Mouse (Mus musculus) hindbrain, postnatal 0 days (tissue): ENCODE measurements around the gene Ccdc85c. TPM values are rescaled to one million over a fixed set of nuclear protein-coding genes. Genes with fewer than 3 reads are reported as not detected.

ENCODE experiments used
- ATAC-seq: fragments of 200-750 bp; cut with Nextera tagmentation; 2 replicates; pipeline ENCODE4 v1.8.0; 2017; ENCODE audit warnings: mild to moderate bottlenecking, moderate TSS enrichment, moderate library complexity
- DNase-seq: peaks from one replicate; pipeline ENCODE4 v3.0.0-alpha.2; 2015; ENCODE audit warnings: low spot score
- H3K27ac ChIP-seq: fragments of 300-500 bp; sonication (generic); 2 replicates; pipeline ENCODE4 v1.5.1; 2014; ENCODE audit warnings: mild to moderate bottlenecking
- H3K27me3 ChIP-seq: fragments of 300-500 bp; sonication (generic); 2 replicates; pipeline ENCODE4 v1.6.1; 2014; ENCODE audit warnings: low read length, mixed read lengths; ENCODE audit not compliant: insufficient read depth
- H3K36me3 ChIP-seq: fragments of 300-500 bp; sonication (generic); 2 replicates; pipeline ENCODE4 v1.6.1; 2014; ENCODE audit warnings: low read length, mixed read lengths; ENCODE audit not compliant: insufficient read depth
- H3K4me1 ChIP-seq: fragments of 300-500 bp; sonication (generic); 2 replicates; pipeline ENCODE4 v1.6.1; 2014; ENCODE audit warnings: antibody characterized with exemption, low read length, mixed read lengths; ENCODE audit not compliant: insufficient read depth
- H3K4me2 ChIP-seq: fragments of 300-500 bp; sonication (generic); 2 replicates; pipeline ENCODE4 v1.6.1; 2014; ENCODE audit warnings: low read depth, mild to moderate bottlenecking, low read length, moderate library complexity, mixed read lengths
- H3K4me3 ChIP-seq: fragments of 300-500 bp; sonication (generic); 2 replicates; pipeline ENCODE4 v1.5.1; 2014; ENCODE audit warnings: low read length
- H3K9ac ChIP-seq: fragments of 300-500 bp; sonication (generic); replicated peaks from 2 replicates; pipeline ENCODE4 v1.6.1; 2014; ENCODE audit warnings: mild to moderate bottlenecking, low read length, moderate library complexity, mixed read lengths
- H3K9me3 ChIP-seq: fragments of 300-500 bp; sonication (generic); 2 replicates; pipeline ENCODE4 v1.6.1; 2016; ENCODE audit warnings: low read length, mixed read lengths
- CTCF ChIP-seq: IDR thresholded peaks from 2 replicates; pipeline ENCODE4 v1.5.1; 2016; ENCODE audit warnings: antibody characterized with exemption, control low read depth, low read depth
- WGBS: fragments of 180-500 bp; shearing (Covaris S2); extraction: QIAGEN DNeasy Blood & Tissue Kit; methylation state at CpG from one replicate; pipeline ENCODE4 v1.1.7; 2014; 5-methylcytosine and 5-hydroxymethylcytosine counted together
- polyA plus RNA-seq: library from polyadenylated mRNA; unstranded; fragments of >200 nt; fragmentation: Nextera tagmentation; extraction: Ambion mirVana; gene quantifications from 2 replicates; pipeline ENCODE4 v1.2.1, GENCODE M21; 2015
- total RNA-seq: library from RNA; depleted of rRNA; stranded (reverse); fragments of >200 nt; gene quantifications from 2 replicates; pipeline ENCODE4 v1.2.3, GENCODE M21; 2014

Ccdc85c gene
- total and polyA plus RNA-seq, 2 experiments from 2014 or later = 17.0 to 94.7 TPM

DNA sequence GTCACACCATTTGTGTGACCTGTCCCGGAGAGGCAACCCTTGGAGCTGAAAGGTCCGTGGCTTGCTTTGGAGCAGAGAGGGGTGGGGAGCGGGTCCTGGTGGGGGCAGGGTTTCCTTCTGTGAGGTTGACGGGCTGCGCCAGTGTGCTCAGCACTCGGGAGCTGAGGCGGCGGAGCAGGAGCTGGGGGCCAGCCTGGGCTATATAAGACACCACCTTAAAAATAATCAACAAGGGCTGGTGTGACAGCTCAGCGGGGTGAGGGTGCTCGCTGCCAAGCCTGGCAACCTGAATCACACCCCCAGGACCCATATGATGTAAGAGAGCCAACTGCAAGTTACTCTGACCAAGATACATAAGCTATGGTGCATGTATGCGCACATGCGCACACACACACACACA is 45.1 kb downstream of the Ccdc85c start:
- DNase-seq = no peak
- no peak overlapping the region for H3K9ac ChIP-seq
- no peaks in the 10 kb centered on the region for H3K36me3 ChIP-seq
- no peak for ATAC-seq
- peaks cover 18% of the 10 kb centered on the region for H3K4me1 ChIP-seq
- H3K9me3 ChIP-seq = no peaks in the 10 kb centered on the region
- H3K4me2 ChIP-seq = no peak overlapping the region
- no peak for TF ChIP-seq CTCF
- H3K4me3 ChIP-seq = no peak overlapping the region
- H3K27ac ChIP-seq = no peak overlapping the region
- H3K27me3 ChIP-seq = no peaks in the 10 kb centered on the region
- 74% methylated on average over 12 of the region's 12 CpGs for WGBS

DNA sequence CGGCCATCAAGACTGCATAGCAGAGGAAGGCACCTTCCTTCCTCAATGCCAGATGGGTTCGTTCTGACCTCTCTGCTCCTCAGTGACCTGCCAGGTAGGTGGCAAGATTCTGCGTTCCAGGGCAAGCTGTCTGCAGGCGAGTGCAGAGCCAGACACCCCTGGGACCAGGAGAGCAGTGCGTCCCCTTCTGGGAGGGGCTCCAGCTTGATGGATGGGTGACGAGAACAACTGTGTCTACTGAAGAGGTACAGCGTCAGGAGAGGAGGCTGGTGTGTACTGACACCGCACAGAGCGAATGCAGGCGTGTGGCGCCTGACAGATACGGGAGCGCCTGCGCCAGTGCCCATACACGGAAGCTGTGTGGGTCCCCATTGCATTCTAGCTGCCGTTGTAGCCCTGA is 47.7 kb downstream of the Ccdc85c start:
- DNase-seq (no peak), ATAC-seq (no peak)
- Histone ChIP-seq H3K9me3 (no peaks in the 10 kb centered on the region), H3K27ac (no peak overlapping the region), H3K4me3 (no peak overlapping the region), H3K36me3 (no peaks in the 10 kb centered on the region), H3K4me1 (peaks cover 22% of the 10 kb centered on the region), H3K27me3 (no peaks in the 10 kb centered on the region), H3K4me2 (no peak overlapping the region), H3K9ac (no peak overlapping the region)
- WGBS = 72% methylated on average over 16 of the region's 16 CpGs
- TF ChIP-seq CTCF = no peak

DNA sequence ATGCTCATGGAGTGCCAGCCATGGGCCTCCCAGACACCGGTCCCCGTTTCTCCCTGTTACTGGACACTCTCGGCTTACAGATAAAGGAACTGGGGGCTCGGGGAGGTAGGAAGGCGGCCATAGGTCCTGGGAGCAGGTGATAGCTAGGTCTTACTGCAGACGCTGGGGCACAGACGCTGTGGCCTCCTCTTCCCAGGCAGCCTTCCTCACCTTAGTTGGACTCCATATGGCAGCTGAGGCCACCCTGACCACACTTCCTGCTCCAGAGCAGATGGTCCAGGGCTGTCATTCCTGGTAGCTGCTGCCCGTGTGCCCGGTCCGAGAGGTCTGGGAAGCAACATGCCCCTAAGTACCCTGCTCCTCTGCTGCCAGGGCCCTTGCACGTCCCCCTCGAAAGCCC is 48.3 kb downstream of the Ccdc85c start:
- no peak overlapping the region for H3K4me3 ChIP-seq
- no peak overlapping the region for H3K9ac ChIP-seq
- peaks cover 18% of the 10 kb centered on the region for H3K4me1 ChIP-seq
- WGBS = 69% methylated on average over 12 of the region's 12 CpGs
- ATAC-seq (no peak), DNase-seq (no peak)
- no peak overlapping the region for H3K27ac ChIP-seq
- no peaks in the 10 kb centered on the region for H3K36me3 ChIP-seq
- TF ChIP-seq CTCF = no peak
- no peak overlapping the region for H3K4me2 ChIP-seq
- H3K27me3 ChIP-seq = no peaks in the 10 kb centered on the region
- no peaks in the 10 kb centered on the region for H3K9me3 ChIP-seq

DNA sequence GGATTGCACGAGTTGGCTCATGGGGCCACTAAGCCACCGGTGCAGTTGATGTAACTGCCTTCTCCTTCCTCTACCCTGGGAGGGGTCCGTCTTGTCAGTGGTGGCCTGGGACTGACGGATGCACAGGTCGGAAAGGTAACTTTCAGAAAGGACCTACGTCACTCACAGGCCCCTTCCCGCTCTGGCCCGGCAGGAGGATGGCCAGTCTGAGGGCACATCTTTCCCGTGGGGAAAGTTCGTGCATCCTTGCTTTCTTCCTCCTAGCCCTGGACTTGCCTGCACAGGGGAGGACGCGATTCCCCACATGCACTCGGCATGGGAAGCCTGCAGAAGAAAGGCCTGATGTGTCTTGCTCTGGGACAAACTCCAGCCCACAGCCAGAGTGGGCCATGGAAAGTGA is 49.0 kb downstream of the Ccdc85c start:
- Histone ChIP-seq H3K4me3 (no peak overlapping the region), H3K36me3 (no peaks in the 10 kb centered on the region), H3K27ac (no peak overlapping the region), H3K9ac (no peak overlapping the region), H3K9me3 (no peaks in the 10 kb centered on the region), H3K4me1 (peaks cover 20% of the 10 kb centered on the region), H3K4me2 (no peak overlapping the region), H3K27me3 (no peaks in the 10 kb centered on the region)
- no peak for ATAC-seq
- no peak for TF ChIP-seq CTCF
- 69% methylated on average over 13 of the region's 13 CpGs for WGBS
- DNase-seq = no peak

DNA sequence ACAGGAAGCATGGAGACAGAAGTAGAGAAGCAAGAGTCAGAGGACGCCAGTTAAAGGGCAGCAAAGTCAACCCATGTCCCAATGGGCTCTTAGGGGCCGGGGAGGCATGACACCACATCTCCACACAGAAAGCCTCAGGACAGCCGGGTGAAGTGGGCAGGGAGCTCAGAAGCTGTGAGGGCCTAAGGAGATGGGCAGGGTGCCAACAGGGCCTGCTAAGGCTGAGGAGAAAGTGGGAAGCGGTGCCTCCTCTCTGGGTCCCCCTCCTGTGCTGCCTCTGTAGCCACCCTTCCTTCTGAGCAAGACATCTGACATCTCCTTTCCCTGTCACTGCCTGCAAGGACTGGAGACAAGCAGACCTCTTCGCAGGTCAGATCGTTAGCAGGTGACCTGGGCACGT is 49.4 kb downstream of the Ccdc85c start:
- peak; percentile 46 for DNase-seq
- H3K4me1 ChIP-seq = peaks cover 20% of the 10 kb centered on the region

DNA sequence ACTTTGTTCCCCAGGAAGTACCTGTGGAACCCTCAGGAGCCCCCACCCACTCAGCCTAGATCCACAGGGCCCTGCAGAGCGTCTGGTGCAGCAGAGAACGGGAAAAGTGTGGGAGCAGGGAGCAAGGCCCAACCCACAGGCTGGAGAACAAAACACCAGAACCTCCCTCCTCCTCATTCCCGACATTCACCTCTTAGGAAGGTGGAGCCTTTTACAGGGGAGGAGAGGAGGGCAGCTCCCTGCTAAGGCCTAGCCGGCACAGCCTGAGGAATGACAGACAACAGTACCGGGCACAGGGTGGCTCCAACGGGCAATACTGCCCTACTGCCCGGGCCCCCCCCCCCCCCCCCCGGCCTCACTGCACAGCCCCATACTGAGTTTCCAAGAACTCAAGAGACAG is 51.9 kb downstream of the Ccdc85c start:
- ATAC-seq (no peak), DNase-seq (no peak)
- 42% methylated on average over 8 of the region's 8 CpGs for WGBS
- Histone ChIP-seq H3K4me1 (peaks cover 34% of the 10 kb centered on the region), H3K27ac (no peak overlapping the region), H3K4me3 (no peak overlapping the region), H3K9me3 (no peaks in the 10 kb centered on the region), H3K4me2 (no peak overlapping the region), H3K27me3 (no peaks in the 10 kb centered on the region), H3K9ac (no peak overlapping the region), H3K36me3 (no peaks in the 10 kb centered on the region)
- no peak for TF ChIP-seq CTCF

More for the DNA sequence above, 49.4 kb downstream of the Ccdc85c start:
- H3K27ac ChIP-seq = peak overlapping the region; percentile 15; the same call in 1 of the 2 replicates
- no peak overlapping the region for H3K4me3 ChIP-seq
- TF ChIP-seq CTCF = no peak
- no peak overlapping the region for H3K4me2 ChIP-seq
- ATAC-seq = no peak
- 57% methylated on average over 7 of the region's 7 CpGs for WGBS
- no peak overlapping the region for H3K9ac ChIP-seq
- H3K27me3 ChIP-seq = no peaks in the 10 kb centered on the region
- H3K36me3 ChIP-seq = no peaks in the 10 kb centered on the region
- no peaks in the 10 kb centered on the region for H3K9me3 ChIP-seq

DNA sequence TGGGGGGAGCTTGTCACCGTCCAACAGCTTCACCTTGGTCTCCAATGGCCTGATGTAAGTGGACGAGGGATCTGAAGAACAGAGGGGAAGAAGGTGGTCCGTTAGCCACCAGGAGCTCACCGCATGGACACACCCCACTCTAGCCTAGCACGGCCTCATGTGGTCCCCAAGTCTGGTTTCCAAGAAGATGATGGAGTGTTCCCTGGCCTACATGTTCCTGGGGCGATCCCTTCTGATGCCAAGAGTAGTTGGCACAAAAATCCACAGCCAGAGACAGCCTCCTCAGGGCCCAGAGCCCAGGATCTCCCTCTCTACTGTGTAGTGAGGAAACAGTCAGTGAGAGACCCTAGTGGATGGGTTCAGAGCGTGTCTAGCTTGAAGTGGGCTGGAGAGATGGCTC is 53.5 kb downstream of the Ccdc85c start:
- WGBS = 70% methylated on average over 7 of the region's 7 CpGs
- H3K9ac ChIP-seq = no peak overlapping the region
- H3K4me1 ChIP-seq = peaks cover 41% of the 10 kb centered on the region
- TF ChIP-seq CTCF = no peak
- H3K36me3 ChIP-seq = no peaks in the 10 kb centered on the region
- H3K27me3 ChIP-seq = no peaks in the 10 kb centered on the region
- H3K27ac ChIP-seq = no peak overlapping the region
- no peak for ATAC-seq
- no peak overlapping the region for H3K4me3 ChIP-seq
- peak; percentile 42 for DNase-seq
- no peak overlapping the region for H3K4me2 ChIP-seq
- H3K9me3 ChIP-seq = no peaks in the 10 kb centered on the region
